Mouse (Mus musculus) c-Kit-negative CD71-positive TER-119-positive erythroid progenitor cells, embryonic 14.5 days (primary cell): ENCODE measurements around the gene Aff1.
A peak's percentile ranks its signal among the peaks of the same experiment; 100 is the strongest.

Experiments
- DNase-seq: peaks from one replicate; pipeline ENCODE4 v3.0.0-alpha.2; 2013; ENCODE audit warnings: low read depth, low spot score

Gene Aff1

GRCm38 (mm10) chr5:103803927-103804590 is 111.9 kb downstream of the Aff1 start:
- no peak for DNase-seq

DNA sequence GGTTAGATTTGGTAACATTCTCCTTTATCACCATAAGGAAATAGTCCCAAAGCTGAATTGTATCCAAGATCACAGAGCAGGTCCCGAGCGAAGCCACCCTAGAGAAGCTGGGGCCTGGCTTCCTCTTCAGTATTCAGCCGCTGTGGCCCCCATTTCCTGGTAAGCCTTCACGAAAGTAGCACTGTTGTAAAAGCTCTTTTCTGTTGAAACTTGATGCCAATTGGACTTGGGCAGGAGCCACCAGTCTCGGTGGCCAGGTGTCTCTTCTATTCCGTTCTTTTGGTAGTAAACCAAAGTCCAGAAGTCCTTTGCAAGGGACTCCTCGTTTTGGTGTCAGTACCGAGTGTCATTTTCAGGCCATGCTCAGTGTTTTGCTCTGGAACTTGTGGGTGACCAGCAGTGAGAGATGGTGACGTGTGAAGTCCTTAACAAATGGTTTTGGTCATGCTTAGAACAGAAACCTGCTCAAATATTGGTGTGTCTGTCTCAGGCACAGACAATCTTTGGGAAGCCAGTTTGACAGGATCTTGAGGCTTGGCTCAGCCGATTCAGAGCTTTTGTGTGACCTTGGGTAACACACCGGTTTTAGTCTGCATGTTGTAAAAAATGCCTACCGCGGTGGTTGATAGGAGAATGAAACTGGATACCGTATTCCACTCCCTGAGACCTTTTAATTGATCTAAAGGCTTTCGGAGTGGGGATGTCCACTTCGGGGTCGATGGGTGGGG is 114.8 kb downstream of the Aff1 start:
- DNase-seq, result no peak

GRCm38 (mm10) chr5:103807637-103808312 is 115.6 kb downstream of the Aff1 start:
- no peak for DNase-seq

DNA sequence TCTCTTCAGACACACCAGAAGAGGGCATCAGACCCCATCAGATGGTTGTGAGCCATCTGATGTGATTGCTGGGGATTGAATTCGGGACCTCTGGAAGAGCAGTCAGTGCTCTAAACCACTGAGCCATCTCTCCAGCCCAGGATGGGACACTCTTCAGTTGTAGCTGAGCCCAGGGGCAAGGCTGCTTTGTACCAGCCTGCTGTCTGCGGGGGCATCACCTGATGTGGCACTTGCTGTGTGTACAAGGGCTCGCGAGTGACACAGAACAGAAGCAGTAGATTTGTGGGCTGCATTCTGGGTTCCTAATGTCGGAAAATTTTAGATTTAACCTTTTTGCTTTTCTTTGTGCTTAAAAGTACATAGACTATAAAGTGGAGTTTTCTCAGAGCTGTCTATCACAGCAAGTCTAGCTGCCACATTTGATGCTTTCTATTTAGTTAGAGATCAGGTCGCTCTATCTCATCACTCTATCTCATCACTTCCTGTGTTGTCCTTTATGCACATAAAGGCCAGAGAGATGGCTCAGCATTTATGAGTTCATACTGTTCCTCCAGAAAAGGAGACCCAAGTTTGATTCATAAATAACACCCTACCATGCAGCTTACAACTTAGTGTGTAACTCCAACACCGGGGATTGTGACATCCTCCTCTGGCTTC is 117.6 kb downstream of the Aff1 start:
- DNase-seq, result no peak

GRCm38 (mm10) chr5:103813291-103813690 is 121.1 kb downstream of the Aff1 start:
- no peak for DNase-seq

- DNase-seq, result no peak
Observed at GRCm38 (mm10) chr5:103813997-103814542, 121.9 kb downstream of the Aff1 start.

DNA sequence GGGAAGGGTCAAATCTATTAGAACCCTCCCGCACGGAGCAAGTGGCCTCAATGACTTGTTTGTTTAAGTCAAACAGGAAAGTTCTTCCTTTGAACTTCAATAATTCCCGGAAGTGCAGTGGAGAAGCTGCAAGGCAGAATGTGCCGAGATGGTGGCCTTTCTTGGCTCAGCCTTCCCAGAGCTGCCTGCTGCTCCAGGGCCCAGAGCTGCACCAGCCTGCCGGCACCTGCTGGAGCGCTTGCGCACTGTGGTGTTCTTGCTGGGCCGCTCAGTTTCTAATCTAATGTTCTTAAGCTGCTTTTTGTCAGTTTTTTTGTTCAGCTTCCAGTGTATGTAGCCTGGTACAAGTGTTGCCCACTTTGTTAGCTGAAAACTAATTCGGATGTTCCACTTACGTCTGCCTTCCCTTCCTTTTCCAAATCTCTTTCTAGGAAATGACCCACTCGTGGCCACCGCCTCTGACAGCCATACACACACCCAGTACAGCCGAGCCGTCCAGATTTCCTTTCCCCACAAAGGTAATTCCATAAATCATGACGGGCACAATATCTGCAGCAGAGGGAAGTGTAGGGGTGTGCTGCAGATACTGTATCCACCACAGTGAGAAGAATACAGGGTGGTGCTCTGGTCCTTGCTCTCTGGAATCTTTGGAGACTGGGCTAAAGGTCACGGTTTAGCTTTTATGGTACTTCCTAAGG is 122.5 kb downstream of the Aff1 start:
- no peak for DNase-seq

DNA sequence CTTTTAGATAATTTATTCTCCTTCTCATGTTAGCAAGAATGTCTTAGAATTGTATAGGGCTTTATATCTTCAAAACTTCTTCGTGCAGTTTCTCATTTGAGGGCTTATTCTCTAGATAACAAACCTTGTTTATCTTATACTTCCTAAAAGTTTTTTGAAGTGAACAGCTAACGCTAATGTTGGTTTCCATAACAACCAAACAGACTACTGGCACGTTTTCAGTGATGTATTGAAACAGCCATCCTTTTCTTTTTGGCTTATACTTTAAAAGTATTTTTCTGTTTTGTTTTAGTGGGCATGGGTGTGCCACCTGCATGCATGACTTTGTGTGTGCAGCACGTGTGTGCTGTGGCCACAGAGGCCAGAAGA is 123.1 kb downstream of the Aff1 start:
- no peak for DNase-seq

- DNase-seq, result no peak
Observed at GRCm38 (mm10) chr5:103816718-103817117, 124.5 kb downstream of the Aff1 start.

DNA sequence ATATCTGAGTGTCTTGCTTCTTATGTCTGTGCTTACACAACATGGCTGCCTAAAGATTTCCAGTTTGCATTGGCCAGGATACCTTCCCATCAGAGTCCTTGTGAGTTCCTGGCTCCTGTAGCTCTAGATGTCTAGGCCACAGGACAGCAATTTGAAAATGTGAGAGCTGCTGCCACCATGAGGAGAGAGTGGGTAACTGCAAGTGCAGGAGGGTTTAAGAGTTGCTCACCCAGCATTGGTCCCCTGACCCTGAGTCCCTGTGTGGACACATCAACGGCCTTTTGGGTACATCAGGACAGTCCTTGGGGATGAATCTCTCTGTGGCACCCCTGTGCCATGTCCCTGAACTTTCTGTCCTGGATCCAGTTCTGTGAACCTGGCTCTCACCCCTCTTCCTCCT is 125.6 kb downstream of the Aff1 start:
- peak; percentile 62 for DNase-seq

DNA sequence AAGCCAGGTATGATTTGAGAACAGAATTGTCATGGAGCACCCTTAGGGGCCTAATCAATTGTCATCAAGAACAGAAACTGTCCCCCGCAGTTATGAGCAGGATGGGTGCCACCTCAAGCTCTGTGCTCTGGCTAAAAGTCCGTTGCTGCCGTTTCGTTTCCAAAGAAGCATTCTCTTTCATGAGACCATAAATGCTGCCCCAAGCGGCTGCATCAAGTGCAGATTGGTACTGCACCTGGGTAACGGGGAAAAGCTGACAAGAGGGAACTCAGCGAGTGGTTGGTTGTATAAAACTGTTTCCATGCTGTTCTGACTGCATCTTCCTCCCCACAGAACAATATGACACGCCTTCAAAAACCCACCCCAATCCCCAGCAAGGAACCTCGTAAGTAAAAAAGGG is 126.4 kb downstream of the Aff1 start:
- DNase-seq, result no peak

GRCm38 (mm10) chr5:103819674-103820073 is 127.5 kb downstream of the Aff1 start:
- DNase-seq, result no peak

DNA sequence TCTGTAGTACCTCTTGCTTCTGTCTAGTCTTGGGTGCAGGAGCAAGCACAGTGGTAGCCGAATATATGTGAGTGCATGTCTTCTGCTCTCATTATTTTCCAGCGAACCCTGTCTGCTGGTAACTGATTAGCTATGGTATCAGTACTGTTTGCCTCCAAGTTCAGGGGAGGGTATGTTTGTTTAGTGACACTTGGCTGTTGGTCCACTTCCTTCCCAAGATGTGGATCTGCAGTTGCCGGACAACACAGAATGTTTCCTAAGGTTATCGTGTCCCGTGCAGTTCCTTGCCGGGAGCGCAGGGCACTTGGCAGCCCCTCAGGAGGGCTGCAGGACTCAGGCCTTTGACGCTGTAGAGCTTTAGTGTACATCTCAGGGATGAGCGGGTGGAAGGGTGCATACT is 128.9 kb downstream of the Aff1 start:
- DNase-seq, result no peak

- no peak for DNase-seq
Observed at GRCm38 (mm10) chr5:103821500-103822298, 129.5 kb downstream of the Aff1 start.

- DNase-seq, result no peak
Observed at GRCm38 (mm10) chr5:103822949-103823348, 130.8 kb downstream of the Aff1 start.

- no peak for DNase-seq
Observed at GRCm38 (mm10) chr5:103828304-103828703, 136.1 kb downstream of the Aff1 start.

DNA sequence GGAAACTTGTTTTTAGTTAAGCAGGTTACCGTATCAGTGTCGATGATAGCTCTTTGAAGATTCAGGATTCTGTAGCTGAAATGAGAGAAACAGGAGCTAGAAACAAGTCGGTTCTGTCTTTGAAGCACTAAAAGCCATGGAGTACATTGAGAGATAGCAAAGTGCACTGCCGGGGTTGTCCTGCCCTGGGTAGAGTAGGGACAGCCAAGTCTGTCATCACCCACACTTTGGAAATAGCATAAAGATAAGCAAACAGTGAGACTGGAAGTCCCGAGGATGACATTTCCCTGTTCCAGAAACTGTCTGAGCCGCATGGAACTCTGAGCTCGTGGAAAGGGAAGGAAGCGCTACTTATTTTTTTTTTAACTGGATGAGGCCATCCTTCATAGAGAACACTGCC is 136.6 kb downstream of the Aff1 start:
- DNase-seq, result no peak

DNA sequence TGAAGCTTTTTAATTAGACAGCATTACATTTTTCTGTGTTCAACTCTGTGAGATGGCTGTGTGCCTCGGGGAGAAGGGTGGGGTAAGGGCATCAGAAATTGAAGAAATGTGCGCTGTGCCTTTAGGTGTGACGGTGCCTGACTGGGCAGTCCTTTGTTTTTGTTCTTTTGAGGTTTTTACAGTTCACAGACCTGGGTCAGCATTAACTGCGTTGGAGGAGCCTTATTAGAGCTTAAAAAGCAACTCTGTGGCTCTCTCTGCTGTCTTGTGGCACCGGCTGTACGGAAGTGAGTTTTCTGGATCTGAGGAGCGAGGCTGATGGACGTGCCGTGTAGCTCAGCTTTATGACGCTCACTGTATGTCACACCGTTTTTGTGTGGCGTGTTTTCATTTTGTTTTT is 137.0 kb downstream of the Aff1 start:
- DNase-seq, result no peak

- DNase-seq, result no peak
Observed at GRCm38 (mm10) chr5:103830886-103831285, 138.7 kb downstream of the Aff1 start.

GRCm38 (mm10) chr5:103835471-103836147 is 143.4 kb downstream of the Aff1 start:
- no peak for DNase-seq
